Mouse (Mus musculus) forebrain, embryonic 14.5 days (tissue): ENCODE results near the gene Pkd1l3. TPM values are rescaled to one million over a fixed set of nuclear protein-coding genes. Genes with fewer than 3 reads are reported as not detected.

ENCODE experiments used
- ATAC-seq: fragments of 200-750 bp; cut with Nextera tagmentation; 2 replicates; pipeline ENCODE4 v1.8.0; 2017; ENCODE audit warnings: mild to moderate bottlenecking, moderate library complexity
- DNase-seq: peaks from one replicate; pipeline ENCODE4 v3.0.0-alpha.2; 2015; ENCODE audit warnings: low spot score
- H3K27ac ChIP-seq: fragments of 300-500 bp; sonication (generic); 2 replicates; pipeline ENCODE4 v1.5.1; 2014; ENCODE audit warnings: low read depth, mild to moderate bottlenecking, control low read depth, low read length, moderate library complexity
- H3K27me3 ChIP-seq: fragments of 300-500 bp; sonication (generic); replicated peaks from 2 replicates; pipeline ENCODE4 v1.6.1; 2014; ENCODE audit warnings: low read length, control low read depth, mixed read lengths; ENCODE audit not compliant: control insufficient read depth, insufficient read depth
- H3K36me3 ChIP-seq: fragments of 300-500 bp; sonication (generic); 2 replicates; pipeline ENCODE4 v1.6.1; 2014; ENCODE audit warnings: low read length, control low read depth; ENCODE audit not compliant: control insufficient read depth, insufficient read depth
- H3K4me1 ChIP-seq: fragments of 300-500 bp; sonication (generic); 2 replicates; pipeline ENCODE4 v1.6.1; 2014; ENCODE audit warnings: antibody characterized with exemption, low read length, control low read depth; ENCODE audit not compliant: control insufficient read depth, insufficient read depth
- H3K4me2 ChIP-seq: fragments of 300-500 bp; sonication (generic); 2 replicates; pipeline ENCODE4 v1.6.1; 2014; ENCODE audit warnings: mild to moderate bottlenecking, control low read depth, low read length
- H3K4me3 ChIP-seq: fragments of 300-500 bp; sonication (generic); 2 replicates; pipeline ENCODE4 v1.5.1; 2014; ENCODE audit warnings: low read depth, low read length, control low read depth
- H3K9ac ChIP-seq: fragments of 300-500 bp; sonication (generic); 2 replicates; pipeline ENCODE4 v1.6.1; 2014; ENCODE audit warnings: mild to moderate bottlenecking, low read length, control low read depth, moderate library complexity
- H3K9me3 ChIP-seq: fragments of 300-500 bp; sonication (generic); replicated peaks from 2 replicates; pipeline ENCODE4 v1.6.1; 2016; ENCODE audit warnings: low read length, control low read depth, mixed read lengths; ENCODE audit not compliant: control insufficient read depth
- WGBS: fragments of 180-500 bp; shearing (Covaris S2); extraction: QIAGEN DNeasy Blood & Tissue Kit; methylation state at CpG from one replicate; pipeline ENCODE4 v1.1.7; 2014; 5-methylcytosine and 5-hydroxymethylcytosine counted together
- polyA plus RNA-seq: library from polyadenylated mRNA; unstranded; fragments of >200 nt; fragmentation: Nextera tagmentation; extraction: Ambion mirVana; gene quantifications from 2 replicates; pipeline ENCODE4 v1.2.1, GENCODE M21; 2014

The Pkd1l3 gene
- polyA plus RNA-seq, 1 experiment from 2014 or later = not detected

DNA sequence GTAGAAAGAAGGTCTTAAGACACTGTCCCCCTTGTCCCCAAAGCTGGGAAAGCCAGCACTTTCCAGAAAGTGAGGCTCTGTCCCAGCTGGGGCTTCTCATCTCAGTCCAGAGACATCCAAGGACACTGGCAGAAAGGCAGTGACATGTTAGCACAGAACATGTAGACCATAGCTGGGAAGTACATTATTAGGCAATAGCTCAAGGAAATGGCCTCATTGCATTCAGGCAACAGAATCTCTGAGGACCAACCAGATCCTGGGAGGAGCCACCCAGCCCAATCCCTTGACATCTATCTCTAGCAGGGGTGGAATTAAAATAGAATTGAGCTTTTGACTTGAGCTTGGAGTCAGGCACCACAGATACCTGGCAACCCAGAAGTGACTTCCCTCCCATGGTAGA is 28.7 kb upstream of the Pkd1l3 start:
- Histone ChIP-seq H3K36me3 (no peaks in the 10 kb centered on the region), H3K4me1 (no peaks in the 10 kb centered on the region), H3K4me2 (no peak overlapping the region), H3K27ac (no peak overlapping the region), H3K9ac (no peak overlapping the region), H3K4me3 (no peak overlapping the region), H3K27me3 (no peaks in the 10 kb centered on the region), H3K9me3 (no peaks in the 10 kb centered on the region)
- no peak for ATAC-seq
- no peak for DNase-seq

DNA sequence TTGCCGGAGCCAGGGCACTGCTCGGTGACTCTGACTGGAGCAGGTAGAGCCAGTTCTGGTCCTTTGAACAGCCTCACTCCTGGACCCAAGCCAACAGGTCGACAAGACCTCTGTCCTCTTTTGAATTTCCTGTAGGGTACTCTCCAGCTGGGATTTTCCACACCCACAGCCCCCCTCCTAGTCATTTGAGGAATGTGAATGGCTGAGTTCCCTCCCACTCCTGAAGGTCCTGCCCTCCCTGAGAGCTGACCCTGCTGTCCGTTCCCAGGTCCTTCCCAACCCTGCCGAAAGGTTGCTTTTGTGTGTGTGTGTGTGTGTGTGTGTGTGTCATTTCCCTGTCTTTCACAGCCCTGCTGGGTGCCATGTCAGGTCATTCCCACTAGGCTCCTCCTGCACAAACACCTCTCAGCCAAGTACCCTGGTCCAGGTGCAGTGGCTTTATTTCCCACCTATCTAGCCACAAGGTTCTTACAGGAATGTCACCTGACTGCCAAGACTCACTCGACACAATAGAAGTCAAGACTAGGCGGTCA is 27.3 kb upstream of the Pkd1l3 start:
- no peak overlapping the region for H3K4me3 ChIP-seq
- H3K27me3 ChIP-seq = no peaks in the 10 kb centered on the region
- 71% methylated on average over 7 of the region's 7 CpGs for WGBS
- no peaks in the 10 kb centered on the region for H3K9me3 ChIP-seq
- H3K9ac ChIP-seq = no peak overlapping the region
- no peak overlapping the region for H3K27ac ChIP-seq
- H3K4me2 ChIP-seq = no peak overlapping the region
- H3K4me1 ChIP-seq = no peaks in the 10 kb centered on the region
- H3K36me3 ChIP-seq = peaks cover 6% of the 10 kb centered on the region; the same call in 1 of the 2 replicates
- ATAC-seq = no peak
- DNase-seq = no peak

DNA sequence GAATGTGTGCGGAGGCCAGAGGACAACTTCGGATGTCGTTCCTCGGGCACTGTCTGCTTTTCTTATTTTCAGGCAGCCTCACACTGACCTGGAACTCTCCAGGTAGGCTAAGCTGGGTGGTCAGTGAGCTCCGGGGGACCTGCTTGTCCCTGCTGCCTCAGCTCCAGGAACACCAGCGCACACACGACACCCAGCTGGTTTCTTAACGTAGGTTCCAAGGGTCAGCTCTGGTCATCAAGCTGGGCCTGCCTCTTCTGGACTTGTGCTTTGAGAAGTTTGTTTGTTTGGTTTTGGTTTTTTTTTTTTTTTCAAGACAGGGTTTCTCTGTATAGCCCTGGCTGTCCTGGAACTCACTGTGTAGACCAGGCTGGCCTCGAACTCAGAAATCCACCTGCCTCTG is 23.4 kb upstream of the Pkd1l3 start:
- no peak overlapping the region for H3K9ac ChIP-seq
- 92% methylated on average over 9 of the region's 9 CpGs for WGBS
- H3K4me1 ChIP-seq = no peaks in the 10 kb centered on the region
- no peaks in the 10 kb centered on the region for H3K9me3 ChIP-seq
- no peak overlapping the region for H3K4me3 ChIP-seq
- no peaks in the 10 kb centered on the region for H3K27me3 ChIP-seq
- peaks cover 40% of the 10 kb centered on the region for H3K36me3 ChIP-seq
- ATAC-seq = no peak
- no peak for DNase-seq
- no peak overlapping the region for H3K4me2 ChIP-seq
- no peak overlapping the region for H3K27ac ChIP-seq

- H3K4me2 ChIP-seq = no peak overlapping the region
- H3K9ac ChIP-seq = no peak overlapping the region
- no peak overlapping the region for H3K27ac ChIP-seq
- no peak for ATAC-seq
- H3K4me1 ChIP-seq = no peaks in the 10 kb centered on the region
- H3K4me3 ChIP-seq = no peak overlapping the region
- DNase-seq = no peak
- no peaks in the 10 kb centered on the region for H3K9me3 ChIP-seq
- no peaks in the 10 kb centered on the region for H3K27me3 ChIP-seq
- 84% methylated on average over 3 of the region's 3 CpGs for WGBS
- peaks cover 40% of the 10 kb centered on the region for H3K36me3 ChIP-seq
Observed at GRCm38 (mm10) chr8:109591367-109591766, 22.9 kb upstream of the Pkd1l3 start.

GRCm38 (mm10) chr8:109592164-109592563 is 22.2 kb upstream of the Pkd1l3 start:
- Histone ChIP-seq H3K9me3 (no peaks in the 10 kb centered on the region), H3K4me2 (no peak overlapping the region), H3K4me3 (no peak overlapping the region), H3K9ac (no peak overlapping the region), H3K4me1 (no peaks in the 10 kb centered on the region), H3K36me3 (peaks cover 40% of the 10 kb centered on the region), H3K27ac (no peak overlapping the region), H3K27me3 (no peaks in the 10 kb centered on the region)
- ATAC-seq = no peak
- WGBS = 85% methylated on average over 5 of the region's 5 CpGs
- no peak for DNase-seq

- peak; percentile 40 for DNase-seq
- no peaks in the 10 kb centered on the region for H3K9me3 ChIP-seq
- no peaks in the 10 kb centered on the region for H3K4me1 ChIP-seq
- H3K36me3 ChIP-seq = peaks cover 40% of the 10 kb centered on the region
- no peak overlapping the region for H3K4me2 ChIP-seq
- ATAC-seq = no peak
- no peak overlapping the region for H3K27ac ChIP-seq
- no peaks in the 10 kb centered on the region for H3K27me3 ChIP-seq
- H3K4me3 ChIP-seq = no peak overlapping the region
- WGBS = 84% methylated on average over 6 of the region's 6 CpGs
- no peak overlapping the region for H3K9ac ChIP-seq
Observed at GRCm38 (mm10) chr8:109593117-109593788, 21.1 kb upstream of the Pkd1l3 start.

GRCm38 (mm10) chr8:109595854-109596253 is 18.5 kb upstream of the Pkd1l3 start:
- Histone ChIP-seq H3K4me1 (no peaks in the 10 kb centered on the region), H3K4me2 (no peak overlapping the region), H3K27me3 (no peaks in the 10 kb centered on the region), H3K9me3 (no peaks in the 10 kb centered on the region), H3K36me3 (peaks cover 44% of the 10 kb centered on the region), H3K4me3 (no peak overlapping the region), H3K9ac (no peak overlapping the region), H3K27ac (no peak overlapping the region)
- DNase-seq = peak; percentile 34
- WGBS = 50% methylated on average over 8 of the region's 8 CpGs
- ATAC-seq = no peak

DNA sequence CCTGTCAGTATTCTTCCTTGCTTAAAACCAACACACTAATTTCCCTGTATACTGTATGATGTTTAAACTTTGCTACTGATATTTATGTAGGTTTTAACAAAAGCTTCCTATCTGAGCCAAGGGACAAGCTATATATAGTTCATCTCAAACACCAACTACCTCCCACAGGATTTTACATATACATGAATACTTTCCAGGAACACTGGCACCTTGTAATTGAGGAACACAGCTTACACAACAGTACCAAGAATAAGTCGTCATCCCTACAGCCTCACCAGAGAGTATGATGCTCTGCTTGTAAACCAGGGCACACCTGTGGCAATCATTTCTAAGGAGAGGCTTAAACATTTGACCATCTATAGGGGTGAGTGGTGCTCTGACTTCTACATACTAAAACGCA is 7.6 kb upstream of the Pkd1l3 start:
- H3K4me2 ChIP-seq = no peak overlapping the region
- no peak for DNase-seq
- 87% methylated on average over 2 of the region's 2 CpGs for WGBS
- no peak overlapping the region for H3K9ac ChIP-seq
- no peak for ATAC-seq
- peaks cover 6% of the 10 kb centered on the region; the same call in 1 of the 2 replicates for H3K4me1 ChIP-seq
- H3K27me3 ChIP-seq = no peaks in the 10 kb centered on the region
- no peak overlapping the region for H3K4me3 ChIP-seq
- no peak overlapping the region for H3K27ac ChIP-seq
- no peaks in the 10 kb centered on the region for H3K9me3 ChIP-seq
- H3K36me3 ChIP-seq = peaks cover 24% of the 10 kb centered on the region

GRCm38 (mm10) chr8:109607650-109608049 is 6.7 kb upstream of the Pkd1l3 start:
- DNase-seq (peak; percentile 21), ATAC-seq (no peak)
- H3K36me3 ChIP-seq = peaks cover 20% of the 10 kb centered on the region
- H3K4me3 ChIP-seq = peak overlapping the region; percentile 55
- H3K27ac ChIP-seq = no peak overlapping the region
- peak overlapping the region; percentile 86 for H3K4me2 ChIP-seq
- H3K9me3 ChIP-seq = no peaks in the 10 kb centered on the region
- H3K4me1 ChIP-seq = peaks cover 6% of the 10 kb centered on the region; the same call in 1 of the 2 replicates
- H3K9ac ChIP-seq = peak overlapping the region; percentile 71
- 6% methylated on average over 12 of the region's 12 CpGs for WGBS
- H3K27me3 ChIP-seq = no peaks in the 10 kb centered on the region
